Mouse (Mus musculus) ES-Bruce4 (cell line): Measurements from ENCODE around the gene Mrpl48.
A peak's percentile ranks its signal among the peaks of the same experiment; 100 is the strongest.

Experiments
- CTCF ChIP-seq: IDR thresholded peaks from one replicate; pipeline ENCODE4 v1.8.1; 2011; ENCODE audit warnings: low read depth, low read length
- EP300 ChIP-seq: IDR thresholded peaks from 2 replicates; pipeline ENCODE4 v1.6.1; 2011; ENCODE audit warnings: low read depth, low read length; ENCODE audit not compliant: insufficient read depth
- POLR2A ChIP-seq: IDR thresholded peaks from one replicate; pipeline ENCODE4 v1.8.1; 2011; ENCODE audit warnings: low read length; ENCODE audit not compliant: insufficient read depth

GRCm38 (mm10) chr7:100497402-100497801 is 110.7 kb downstream of the Mrpl48 start:
- TF ChIP-seq CTCF = no peak
- no peak for TF ChIP-seq POLR2A
- peak; percentile 63; the same call in 1 of the 2 replicates for TF ChIP-seq EP300
